Comparison of ENCODE assay signal across 11 mouse cellular contexts in the genomic region with DNA sequence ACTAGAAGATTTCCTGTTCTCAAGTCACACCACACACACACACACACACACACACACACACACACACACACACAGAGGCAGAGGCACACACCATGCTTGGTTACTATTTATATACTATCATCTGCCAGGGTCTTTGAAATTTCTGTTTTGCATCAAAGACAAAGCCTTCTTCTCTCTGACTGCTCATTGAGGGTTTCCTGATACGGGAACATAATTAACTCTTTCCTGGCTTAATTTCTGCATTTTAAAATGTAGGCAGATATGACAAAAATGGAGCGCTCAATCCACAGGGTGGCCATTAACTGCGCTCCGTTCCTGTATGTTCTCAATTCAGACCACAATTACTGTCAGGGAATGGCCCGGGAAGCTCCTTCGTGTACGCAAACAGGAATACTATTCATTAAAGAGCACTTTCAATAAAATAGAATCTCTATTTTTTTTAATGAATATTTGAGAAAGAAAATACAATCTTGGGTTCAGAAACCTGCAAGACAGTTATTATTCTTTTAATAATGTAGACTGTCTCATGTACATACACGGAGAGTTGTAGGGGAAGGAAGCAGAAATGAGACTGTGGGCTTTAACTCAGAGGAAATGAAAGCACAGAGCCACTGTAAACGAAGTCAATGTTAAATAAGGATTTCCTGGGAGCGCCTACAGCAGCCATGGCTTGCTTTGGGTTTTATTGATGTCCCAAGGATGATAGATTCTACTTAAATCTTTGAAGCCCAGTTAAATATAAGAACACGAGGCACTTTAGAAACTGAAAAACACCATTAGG.
A peak's percentile ranks its signal among the peaks of the same experiment; 100 is the strongest.
DNase-seq lines count a peak whose midpoint lies in the region; ATAC-seq and TF ChIP-seq lines count a peak whose summit lies in the region.
"Had no signal": no experiment of that assay in that cellular context is flagged by ENCODE, and none has a peak within 500 bp of the region (broad histone marks: within the 10 kb centered on the region; RNA-seq: fewer than 3 reads in every experiment).

No protein-coding gene starts in this region.

- DNase-seq in layer of hippocampus, adult 2 months (ENCODE audit: low spot score in 2 of 2): no peak
- DNase-seq in layer of hippocampus, adult 11-12 months (ENCODE audit: low spot score): no peak
- DNase-seq in midbrain, embryonic 14.5 days: peak; percentile 47
- DNase-seq in thymus, postnatal 4 days: no peak
- DNase-seq: cerebellum, adult 11 months; heart, postnatal 36 days; liver, embryonic 13.5 days; thymus, postnatal 25 days had no signal

- H3K9me3 ChIP-seq in forebrain, embryonic 15.5 days: no peaks in the 10 kb centered on the region
- H3K9me3 ChIP-seq in midbrain, embryonic 14.5 days (ENCODE audit: control insufficient read depth, low read length): no peaks in the 10 kb centered on the region
- H3K9me3 ChIP-seq: liver, embryonic 13.5 days had no signal

- peak overlapping the region; percentile 81; the same call in 1 of the 2 replicates for H3K27ac ChIP-seq in layer of hippocampus, adult 2 months
- peak overlapping the region; percentile 42 for H3K27ac ChIP-seq in forebrain, embryonic 15.5 days (replicated peaks)
- no peak overlapping the region for H3K27ac ChIP-seq in midbrain, embryonic 14.5 days (replicated peaks; ENCODE audit: low read depth, low read length)
- H3K27ac ChIP-seq: liver, embryonic 13.5 days had no signal

- peak overlapping the region; percentile 47 for H3K4me2 ChIP-seq in forebrain, embryonic 15.5 days (replicated peaks)
- H3K4me2 ChIP-seq in midbrain, embryonic 14.5 days (ENCODE audit: low read length): peak overlapping the region; percentile 27
- H3K4me2 ChIP-seq: liver, embryonic 13.5 days had no signal

- TF ChIP-seq CTCF in layer of hippocampus, adult 2 months (conservative IDR thresholded peaks at IDR 0.05): no peak

- ATAC-seq in common myeloid progenitor, adult 5-6 weeks (replicated peaks; ENCODE audit: low read depth, poor library complexity, severe bottlenecking): peak; percentile 64
- peak; percentile 65 for ATAC-seq in forebrain, embryonic 15.5 days (replicated peaks)
- ATAC-seq in midbrain, embryonic 14.5 days (ENCODE audit: low FRiP score, low TSS enrichment): no peak
- no peak for ATAC-seq in erythroid progenitor cell, adult 5-6 weeks (replicated peaks; ENCODE audit: low FRiP score, poor library complexity, severe bottlenecking)

- 7% methylated on average over 11 of the region's 11 CpGs for WGBS in forebrain, embryonic 15.5 days
- 56% methylated on average over 11 of the region's 11 CpGs for WGBS in midbrain, embryonic 14.5 days

- peaks cover 19% of the 10 kb centered on the region for H3K4me1 ChIP-seq in forebrain, embryonic 15.5 days
- 0 out of 2 replicates have a peak, but pooled peaks cover 2% of the 10 kb centered on the region for H3K4me1 ChIP-seq in midbrain, embryonic 14.5 days (ENCODE audit: control insufficient read depth, insufficient read depth, low read length)
- H3K4me1 ChIP-seq: liver, embryonic 13.5 days had no signal

- peak overlapping the region; percentile 29 for H3K9ac ChIP-seq in forebrain, embryonic 15.5 days (replicated peaks)
- H3K9ac ChIP-seq in midbrain, embryonic 14.5 days (replicated peaks; ENCODE audit: low read length): no peak overlapping the region
- H3K9ac ChIP-seq: liver, embryonic 13.5 days had no signal

- H3K36me3 ChIP-seq in forebrain, embryonic 15.5 days: no peaks in the 10 kb centered on the region
- H3K36me3 ChIP-seq in midbrain, embryonic 14.5 days (ENCODE audit: control insufficient read depth, insufficient read depth, low read length): no peaks in the 10 kb centered on the region
- H3K36me3 ChIP-seq: liver, embryonic 13.5 days had no signal

- peak overlapping the region; percentile 35 for H3K4me3 ChIP-seq in layer of hippocampus, adult 2 months
- H3K4me3 ChIP-seq in forebrain, embryonic 15.5 days: peak overlapping the region; percentile 27
- H3K4me3 ChIP-seq in midbrain, embryonic 14.5 days (replicated peaks; ENCODE audit: low read depth, low read length): no peak overlapping the region
- H3K4me3 ChIP-seq: liver, embryonic 13.5 days had no signal

- no peaks in the 10 kb centered on the region for H3K27me3 ChIP-seq in forebrain, embryonic 15.5 days
- peaks cover 48% of the 10 kb centered on the region for H3K27me3 ChIP-seq in midbrain, embryonic 14.5 days (ENCODE audit: control insufficient read depth, insufficient read depth, low read length)
- H3K27me3 ChIP-seq: liver, embryonic 13.5 days had no signal

Comparison
In these comparisons a context has a peak if more than half of its experiments do, and no peak if none do; other contexts are left out.
1. ATAC-seq: peak in common myeloid progenitor, adult 5-6 weeks (single experiment) and forebrain, embryonic 15.5 days (single experiment); none in midbrain, embryonic 14.5 days (single experiment) and erythroid progenitor cell, adult 5-6 weeks (single experiment).